8 mouse cellular contexts compared by ENCODE assay signal in the genomic region with DNA sequence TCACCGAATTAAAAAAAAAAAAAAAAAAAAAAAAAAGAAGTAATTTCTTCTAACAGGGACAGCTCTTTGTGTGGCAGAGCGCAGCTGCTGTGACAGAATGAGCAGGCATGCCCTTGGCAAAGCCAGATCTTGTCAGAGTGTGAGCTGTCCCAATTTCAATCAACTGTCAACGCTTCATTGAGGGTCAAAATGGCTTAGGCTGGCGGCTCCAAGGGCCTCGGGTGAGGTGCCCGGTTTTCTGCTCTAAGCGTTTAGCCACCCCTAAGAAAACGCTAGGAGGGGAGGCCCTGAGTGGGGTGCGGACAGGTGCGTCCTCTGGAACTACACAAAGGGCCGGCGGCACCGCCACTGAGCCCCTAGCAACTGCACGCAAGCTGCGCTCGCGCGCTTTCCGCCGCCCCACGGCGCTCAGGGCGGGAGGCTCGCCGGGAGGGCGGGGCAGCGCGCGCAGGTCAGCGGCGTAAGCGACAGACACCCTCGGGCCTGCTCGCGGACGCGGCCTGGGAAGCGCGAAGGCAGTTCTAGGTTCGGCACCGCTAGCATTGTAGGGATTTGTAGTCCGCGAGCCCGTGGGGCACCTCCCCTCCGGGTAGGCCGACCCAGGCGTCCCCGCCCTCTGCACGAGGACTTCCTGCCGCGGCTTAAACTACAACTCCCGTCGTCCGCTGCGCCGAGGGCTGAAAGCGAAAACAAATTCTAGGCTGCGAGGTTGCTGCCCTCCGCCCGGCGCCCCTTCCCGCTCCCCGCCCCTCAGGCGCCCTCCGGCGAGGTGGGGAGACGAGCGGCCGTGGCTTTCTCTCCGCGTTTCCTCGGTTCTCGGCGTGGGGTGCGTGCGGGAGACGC. TPM values are rescaled to one million over a fixed set of nuclear protein-coding genes. Genes with fewer than 3 reads are reported as not detected.
DNase-seq lines count a peak whose midpoint lies in the region; ATAC-seq and TF ChIP-seq lines count a peak whose summit lies in the region.

No protein-coding gene starts in this region.

- H3K9me3 ChIP-seq in forebrain, embryonic 10.5 days = no peaks in the 10 kb centered on the region
- no peaks in the 10 kb centered on the region for H3K9me3 ChIP-seq in heart, embryonic 15.5 days (replicated peaks)
- no peaks in the 10 kb centered on the region for H3K9me3 ChIP-seq in liver, embryonic 14.5 days (ENCODE audit: control insufficient read depth, low read length)
- H3K9me3 ChIP-seq in neural tube, embryonic 11.5 days (ENCODE audit: control insufficient read depth, low read length) = no peaks in the 10 kb centered on the region
- no peaks in the 10 kb centered on the region for H3K9me3 ChIP-seq in stomach, postnatal 0 days (ENCODE audit: control insufficient read depth, low read length)

- ATAC-seq in heart, embryonic 15.5 days (replicated peaks; ENCODE audit: insufficient number of reproducible peaks, insufficient read depth, low FRiP score, low read depth) = peak; percentile 99
- ATAC-seq in liver, embryonic 14.5 days (ENCODE audit: insufficient read depth) = peak; percentile 99
- ATAC-seq in neural tube, embryonic 11.5 days (ENCODE audit: insufficient read depth, low FRiP score, low TSS enrichment) = peak; percentile 99
- ATAC-seq in stomach, postnatal 0 days (ENCODE audit: low FRiP score, low TSS enrichment) = peak; percentile 100

- DNase-seq in CD8-positive naive resting alpha-beta T cell, adult 2 months (ENCODE audit: low read depth in 2 of 2, low spot score in 2 of 2) = peak; percentile 97 to 98
- peak; percentile 96 for DNase-seq in c-Kit-positive CD71-negative TER-119-negative erythroid progenitor cells, embryonic 14.5 days (ENCODE audit: low read depth)
- DNase-seq in forebrain, embryonic 10.5 days (ENCODE audit: extremely low spot score, low spot score) = peak; percentile 99
- peak; percentile 97 to 100 for DNase-seq in kidney, postnatal 25 days
- DNase-seq in liver, embryonic 14.5 days (ENCODE audit: low read depth in 3 of 3, low spot score in 3 of 3) = peak; percentile 97
- DNase-seq in neural tube, embryonic 11.5 days (ENCODE audit: low spot score) = peak; percentile 99
- peak; percentile 98 for DNase-seq in stomach, postnatal 0 days (ENCODE audit: low spot score)

- peak overlapping the region; percentile 92 for H3K4me3 ChIP-seq in forebrain, embryonic 10.5 days
- peak overlapping the region; percentile 96 for H3K4me3 ChIP-seq in heart, embryonic 15.5 days
- peak overlapping the region; percentile 85 to 95 for H3K4me3 ChIP-seq in liver, embryonic 14.5 days (ENCODE audit: insufficient read depth in 1 of 2, low read depth in 2 of 2, low read length in 2 of 2)
- H3K4me3 ChIP-seq in neural tube, embryonic 11.5 days (ENCODE audit: low read depth, low read length) = peak overlapping the region; percentile 93
- peak overlapping the region; percentile 89 for H3K4me3 ChIP-seq in stomach, postnatal 0 days (ENCODE audit: low read depth, low read length)

- peaks cover 29% of the 10 kb centered on the region for H3K4me1 ChIP-seq in forebrain, embryonic 10.5 days
- H3K4me1 ChIP-seq in heart, embryonic 15.5 days (replicated peaks) = peaks cover 23% of the 10 kb centered on the region
- peaks cover 10 to 19% of the 10 kb centered on the region in 2 experiments for H3K4me1 ChIP-seq in liver, embryonic 14.5 days (replicated peaks; ENCODE audit: control insufficient read depth in 2 of 2, insufficient read depth in 2 of 2, low read length in 1 of 2)
- H3K4me1 ChIP-seq in neural tube, embryonic 11.5 days (ENCODE audit: control insufficient read depth, insufficient read depth, low read length) = peaks cover 11% of the 10 kb centered on the region
- 0 out of 2 replicates have a peak, but pooled peaks cover 3% of the 10 kb centered on the region for H3K4me1 ChIP-seq in stomach, postnatal 0 days (replicated peaks; ENCODE audit: control insufficient read depth, insufficient read depth)

- WGBS in forebrain, embryonic 10.5 days = under 1% methylated on average over 77 of the region's 77 CpGs
- under 1% methylated on average over 76 of the region's 77 CpGs for WGBS in heart, embryonic 15.5 days
- WGBS in liver, embryonic 14.5 days (ENCODE audit: insufficient replicate concordance) = under 1% methylated on average over 77 of the region's 77 CpGs
- under 1% methylated on average over 77 of the region's 77 CpGs for WGBS in neural tube, embryonic 11.5 days
- under 1% methylated on average over 75 of the region's 77 CpGs for WGBS in stomach, postnatal 0 days

- no peaks in the 10 kb centered on the region for H3K27me3 ChIP-seq in forebrain, embryonic 10.5 days (ENCODE audit: poor library complexity, severe bottlenecking)
- no peaks in the 10 kb centered on the region for H3K27me3 ChIP-seq in heart, embryonic 15.5 days
- H3K27me3 ChIP-seq in liver, embryonic 14.5 days (ENCODE audit: control insufficient read depth, insufficient read depth, low read length) = no peaks in the 10 kb centered on the region
- H3K27me3 ChIP-seq in neural tube, embryonic 11.5 days (ENCODE audit: control insufficient read depth, insufficient read depth, low read length) = no peaks in the 10 kb centered on the region
- no peaks in the 10 kb centered on the region for H3K27me3 ChIP-seq in stomach, postnatal 0 days (ENCODE audit: control insufficient read depth, insufficient read depth, low read length)

- peak; percentile 9; the same call in 1 of the 2 replicates for TF ChIP-seq CTCF in liver, embryonic 14.5 days (IDR thresholded peaks at IDR 0.05; ENCODE audit: low read depth)
- no peak; the same call in 1 of the 2 replicates for TF ChIP-seq CTCF in stomach, postnatal 0 days (IDR thresholded peaks at IDR 0.05; ENCODE audit: low read depth)

- peak overlapping the region; percentile 96 for H3K9ac ChIP-seq in heart, embryonic 15.5 days
- peak overlapping the region; percentile 93 for H3K9ac ChIP-seq in liver, embryonic 14.5 days (replicated peaks)
- H3K9ac ChIP-seq in neural tube, embryonic 11.5 days (ENCODE audit: low read length) = peak overlapping the region; percentile 91
- peak overlapping the region; percentile 89 for H3K9ac ChIP-seq in stomach, postnatal 0 days (ENCODE audit: low read length)

- peaks cover 11% of the 10 kb centered on the region for H3K36me3 ChIP-seq in forebrain, embryonic 10.5 days (replicated peaks)
- peaks cover 1% of the 10 kb centered on the region; the same call in 1 of the 2 replicates for H3K36me3 ChIP-seq in heart, embryonic 15.5 days
- peaks cover under 1% of the 10 kb centered on the region; the same call in 1 of the 2 replicates for H3K36me3 ChIP-seq in liver, embryonic 14.5 days (replicated peaks; ENCODE audit: control insufficient read depth, insufficient read depth, low read depth)
- H3K36me3 ChIP-seq in neural tube, embryonic 11.5 days (ENCODE audit: control insufficient read depth, insufficient read depth, low read length) = no peaks in the 10 kb centered on the region
- H3K36me3 ChIP-seq in stomach, postnatal 0 days (ENCODE audit: control insufficient read depth, insufficient read depth, low read length) = no peaks in the 10 kb centered on the region

- no peak for TF ChIP-seq EP300 in liver, embryonic 14.5 days (IDR thresholded peaks at IDR 0.05; ENCODE audit: low read depth)
- TF ChIP-seq EP300 in stomach, postnatal 0 days (optimal IDR thresholded peaks at IDR 0.05) = no peak

- H3K27ac ChIP-seq in forebrain, embryonic 10.5 days = peak overlapping the region; percentile 99
- H3K27ac ChIP-seq in heart, embryonic 15.5 days = peak overlapping the region; percentile 99
- H3K27ac ChIP-seq in liver, embryonic 14.5 days = peak overlapping the region; percentile 89
- peak overlapping the region; percentile 95 for H3K27ac ChIP-seq in neural tube, embryonic 11.5 days (ENCODE audit: low read depth, low read length)
- peak overlapping the region; percentile 98 for H3K27ac ChIP-seq in stomach, postnatal 0 days (replicated peaks)

- peak overlapping the region; percentile 71 for H3K4me2 ChIP-seq in heart, embryonic 15.5 days
- H3K4me2 ChIP-seq in liver, embryonic 14.5 days (ENCODE audit: low read depth) = peak overlapping the region; percentile 78
- peak overlapping the region; percentile 61 for H3K4me2 ChIP-seq in neural tube, embryonic 11.5 days (ENCODE audit: low read depth)
- H3K4me2 ChIP-seq in stomach, postnatal 0 days (replicated peaks; ENCODE audit: low read depth) = peak overlapping the region; percentile 83

RNA-seq across cellular contexts. Expression of a gene that starts 0.5 kb away (rescaled TPM):
- 17.4 and 19.0 TPM in 2 replicates for polyA plus RNA-seq in forebrain, embryonic 10.5 days (2016; fragmentation: Nextera tagmentation; extraction: Ambion mirVana)
- 11.6 and 13.3 TPM in 2 replicates for polyA plus RNA-seq in heart, embryonic 15.5 days (2015; fragmentation: Nextera tagmentation; extraction: Ambion mirVana)
- polyA plus RNA-seq in liver, embryonic 14.5 days (2012; rRNA removed) = 8.7 and 10.3 TPM in 2 replicates
- 8.6 and 10.9 TPM in 2 replicates for polyA plus RNA-seq in liver, embryonic 14.5 days (2014; fragmentation: Nextera tagmentation; extraction: Ambion mirVana)
- 25.8 and 26.5 TPM in 2 replicates for polyA plus RNA-seq in neural tube, embryonic 11.5 days (2014; fragmentation: Nextera tagmentation; extraction: Ambion mirVana)
- 5.4 and 5.6 TPM in 2 replicates for polyA plus RNA-seq in stomach, postnatal 0 days (2015; fragmentation: Nextera tagmentation; extraction: Ambion mirVana)

Comparison
In these comparisons a context has a peak if more than half of its experiments do, and no peak if none do; other contexts are left out.
1. Peak in every context shown above with its lines: DNase-seq, ATAC-seq, H3K4me3 ChIP-seq and H3K27ac ChIP-seq.